Mouse (Mus musculus) hindbrain, embryonic 12.5 days (tissue): ENCODE results near the gene Tmc1. TPM values are rescaled to one million over a fixed set of nuclear protein-coding genes. Genes with fewer than 3 reads are reported as not detected.

Experiments used
- ATAC-seq: fragments of 200-750 bp; cut with Nextera tagmentation; 2 replicates; pipeline ENCODE4 v1.8.0; 2017; ENCODE audit warnings: moderate TSS enrichment; ENCODE audit not compliant: low FRiP score
- H3K27ac ChIP-seq: fragments of 300-500 bp; sonication (generic); 2 replicates; pipeline ENCODE4 v1.5.1; 2016; ENCODE audit warnings: mild to moderate bottlenecking
- H3K27me3 ChIP-seq: fragments of 300-500 bp; sonication (generic); 2 replicates; pipeline ENCODE4 v1.6.1; 2016; ENCODE audit warnings: mild to moderate bottlenecking
- H3K36me3 ChIP-seq: fragments of 300-500 bp; sonication (generic); 2 replicates; pipeline ENCODE4 v1.6.1; 2016; ENCODE audit warnings: mild to moderate bottlenecking
- H3K4me1 ChIP-seq: fragments of 300-500 bp; sonication (generic); 2 replicates; pipeline ENCODE4 v1.6.1; 2016
- H3K4me2 ChIP-seq: fragments of 300-500 bp; sonication (generic); replicated peaks from 2 replicates; pipeline ENCODE4 v1.6.1; 2016; ENCODE audit warnings: mild to moderate bottlenecking
- H3K4me3 ChIP-seq: fragments of 300-500 bp; sonication (generic); 2 replicates; pipeline ENCODE4 v1.5.1; 2016; ENCODE audit warnings: mild to moderate bottlenecking
- H3K9ac ChIP-seq: fragments of 300-500 bp; sonication (generic); 2 replicates; pipeline ENCODE4 v1.6.1; 2016; ENCODE audit warnings: mild to moderate bottlenecking, moderate library complexity
- H3K9me3 ChIP-seq: fragments of 300-500 bp; sonication (generic); replicated peaks from 2 replicates; pipeline ENCODE4 v1.6.1; 2016; ENCODE audit warnings: mild to moderate bottlenecking
- WGBS: fragments of 180-500 bp; shearing (Covaris S2); methylation state at CpG from one replicate; pipeline ENCODE4 v1.1.7; 2016; 5-methylcytosine and 5-hydroxymethylcytosine counted together
- polyA plus RNA-seq: library from polyadenylated mRNA; unstranded; fragments of >200 nt; fragmentation: Nextera tagmentation; extraction: Ambion mirVana; gene quantifications from 2 replicates; pipeline ENCODE4 v1.2.1, GENCODE M21; 2016

Gene Tmc1
- polyA plus RNA-seq, 1 experiment from 2014 or later: 0.08 TPM

DNA sequence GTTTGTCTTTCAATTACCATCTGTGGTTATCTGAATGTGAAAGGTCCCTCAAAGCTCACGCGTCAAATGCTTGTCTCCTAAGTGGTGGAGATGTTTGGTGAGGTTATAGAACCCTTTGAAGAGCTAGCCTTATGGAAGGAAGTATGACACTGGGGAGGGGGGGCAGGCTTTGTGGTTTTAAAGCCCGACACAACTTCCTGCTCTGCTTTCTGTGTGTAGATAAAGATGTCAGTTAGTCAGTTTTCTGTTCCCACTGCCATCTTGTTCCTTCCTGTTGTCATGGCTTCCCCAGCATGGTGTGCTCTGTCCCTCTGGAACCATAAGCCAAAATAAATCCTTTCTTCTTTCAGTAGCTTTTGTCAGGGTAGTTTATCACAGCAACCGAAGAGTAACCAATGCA is 78.1 kb downstream of the Tmc1 start:
- Histone ChIP-seq H3K4me2 (no peak overlapping the region), H3K27me3 (no peaks in the 10 kb centered on the region), H3K9me3 (no peaks in the 10 kb centered on the region), H3K9ac (no peak overlapping the region), H3K4me1 (no peaks in the 10 kb centered on the region), H3K4me3 (no peak overlapping the region), H3K36me3 (no peaks in the 10 kb centered on the region), H3K27ac (no peak overlapping the region)
- no peak for ATAC-seq
- 78% methylated on average over 4 of the region's 4 CpGs for WGBS

DNA sequence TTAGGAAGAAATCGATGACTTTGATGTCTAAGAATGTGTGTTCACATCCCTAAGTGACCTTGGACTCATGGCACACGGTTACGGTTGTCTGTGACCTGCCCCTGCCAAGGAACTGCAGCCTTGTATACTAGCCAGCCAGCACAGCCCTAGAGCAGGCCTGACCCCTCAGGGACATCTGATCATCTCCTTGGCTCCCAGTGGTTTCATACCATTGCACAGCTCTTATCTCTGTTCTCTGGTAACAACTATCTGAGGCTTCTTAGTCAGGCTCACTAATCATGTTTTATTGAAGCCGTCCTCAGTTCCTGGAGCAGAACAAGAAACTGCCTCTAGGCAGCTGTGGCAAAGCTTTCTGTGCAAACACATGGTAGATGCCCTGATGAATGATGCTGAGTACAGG is 92.2 kb downstream of the Tmc1 start:
- H3K4me2 ChIP-seq: no peak overlapping the region
- H3K4me1 ChIP-seq: no peaks in the 10 kb centered on the region
- H3K4me3 ChIP-seq: no peak overlapping the region
- no peaks in the 10 kb centered on the region for H3K36me3 ChIP-seq
- no peaks in the 10 kb centered on the region for H3K27me3 ChIP-seq
- 89% methylated on average over 4 of the region's 4 CpGs for WGBS
- no peak overlapping the region for H3K27ac ChIP-seq
- no peak for ATAC-seq
- no peak overlapping the region for H3K9ac ChIP-seq
- H3K9me3 ChIP-seq: no peaks in the 10 kb centered on the region

DNA sequence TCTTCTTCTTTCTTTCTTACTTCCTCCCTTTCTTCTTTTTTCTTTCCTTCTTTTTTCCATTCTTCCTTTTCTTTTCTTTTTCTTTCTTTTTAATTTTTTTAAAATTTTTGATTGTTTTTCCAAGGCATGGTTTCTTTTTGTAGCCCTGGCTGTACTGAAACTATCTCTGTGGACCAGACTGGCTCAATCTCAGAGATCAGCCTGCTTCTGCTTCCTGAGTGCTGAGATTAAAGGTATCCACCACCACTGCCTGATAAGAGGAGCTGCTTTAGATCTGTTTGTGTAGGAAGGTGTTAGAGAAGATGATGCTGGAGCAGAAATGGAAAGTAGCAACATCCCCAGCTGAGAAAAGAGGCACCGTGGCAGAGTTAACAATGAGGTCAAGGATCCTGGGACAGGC is 93.7 kb downstream of the Tmc1 start:
- H3K4me3 ChIP-seq: no peak overlapping the region
- H3K4me1 ChIP-seq: no peaks in the 10 kb centered on the region
- no peaks in the 10 kb centered on the region for H3K9me3 ChIP-seq
- H3K4me2 ChIP-seq: no peak overlapping the region
- no peak overlapping the region for H3K27ac ChIP-seq
- WGBS: 92% methylated on average over 1 of the region's 1 CpGs
- no peak for ATAC-seq
- H3K36me3 ChIP-seq: no peaks in the 10 kb centered on the region
- H3K9ac ChIP-seq: no peak overlapping the region
- H3K27me3 ChIP-seq: no peaks in the 10 kb centered on the region

DNA sequence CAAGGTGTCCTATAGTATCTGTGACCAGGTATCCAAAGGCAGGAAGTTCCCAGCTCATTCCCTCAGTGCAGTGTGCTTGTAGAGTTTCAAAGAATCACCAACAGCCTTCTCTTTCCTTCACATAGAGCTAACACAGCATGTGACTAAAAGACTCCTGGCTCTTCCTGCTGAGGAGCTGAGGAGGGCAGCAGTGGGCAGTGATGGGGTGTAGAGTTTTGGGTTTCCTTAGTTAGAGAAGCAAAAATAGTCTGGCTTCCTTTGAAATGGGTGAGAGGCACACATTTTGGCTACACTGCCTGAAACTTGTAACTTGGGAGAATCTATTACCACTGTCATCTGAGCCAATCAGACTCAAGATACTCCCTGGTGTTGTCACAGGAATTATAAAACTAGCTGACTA is 96.2 kb downstream of the Tmc1 start:
- Histone ChIP-seq H3K27me3 (no peaks in the 10 kb centered on the region), H3K36me3 (no peaks in the 10 kb centered on the region), H3K4me3 (no peak overlapping the region), H3K27ac (no peak overlapping the region), H3K4me1 (no peaks in the 10 kb centered on the region), H3K4me2 (no peak overlapping the region), H3K9me3 (no peaks in the 10 kb centered on the region), H3K9ac (no peak overlapping the region)
- no peak for ATAC-seq

DNA sequence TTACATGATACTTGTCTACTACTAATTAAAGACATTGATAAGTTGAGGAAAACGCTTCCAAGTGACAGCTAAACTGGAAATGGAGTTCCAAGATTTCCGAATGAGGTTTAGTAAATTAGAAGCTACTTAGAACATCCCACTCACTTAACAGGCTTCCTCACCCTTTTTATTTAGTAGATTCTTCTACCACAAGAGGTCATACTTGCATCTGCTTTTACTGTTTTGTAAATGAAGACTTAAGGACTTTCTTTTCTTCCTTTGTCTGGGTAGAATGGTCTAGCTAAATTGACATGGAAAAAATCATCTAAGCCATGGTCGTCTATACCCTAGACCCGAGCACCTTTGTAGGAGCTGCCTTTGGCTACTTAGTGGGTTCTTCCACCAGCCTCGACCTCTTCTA is 105.1 kb downstream of the Tmc1 start:
- Histone ChIP-seq H3K4me2 (no peak overlapping the region), H3K9me3 (no peaks in the 10 kb centered on the region), H3K4me3 (no peak overlapping the region), H3K4me1 (no peaks in the 10 kb centered on the region), H3K27ac (no peak overlapping the region), H3K9ac (no peak overlapping the region), H3K27me3 (no peaks in the 10 kb centered on the region), H3K36me3 (no peaks in the 10 kb centered on the region)
- ATAC-seq: no peak
- WGBS: 70% methylated on average over 5 of the region's 5 CpGs

DNA sequence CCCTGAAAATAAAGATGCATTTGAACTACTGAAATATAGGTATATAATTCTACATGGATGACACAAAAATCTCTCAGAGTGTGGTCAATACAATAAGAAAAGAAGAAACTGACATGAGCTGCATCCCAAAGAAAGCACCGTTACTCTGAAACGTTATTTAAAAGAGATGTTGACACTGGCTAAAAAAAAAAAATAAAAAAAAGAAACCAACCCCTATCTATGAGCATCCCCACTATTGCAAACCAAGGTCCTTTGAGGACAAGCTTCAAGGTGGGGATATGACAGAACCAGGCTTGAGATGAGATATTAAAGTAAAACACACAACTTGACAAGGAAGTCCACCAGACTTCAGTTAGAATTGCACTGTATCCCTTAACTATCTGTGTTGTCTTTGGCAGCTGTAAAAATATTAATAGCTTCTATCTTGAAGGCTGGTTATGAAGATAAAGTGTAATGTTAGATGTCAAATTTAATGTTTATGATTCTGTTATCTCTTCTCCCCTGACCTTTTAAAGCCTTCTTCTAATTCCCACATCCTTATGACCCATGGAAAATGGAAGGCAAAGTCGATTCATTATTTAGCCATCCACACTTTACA is 106.4 kb downstream of the Tmc1 start:
- Histone ChIP-seq H3K4me3 (no peak overlapping the region), H3K4me1 (no peaks in the 10 kb centered on the region), H3K4me2 (no peak overlapping the region), H3K27ac (no peak overlapping the region), H3K9me3 (no peaks in the 10 kb centered on the region), H3K27me3 (no peaks in the 10 kb centered on the region), H3K9ac (no peak overlapping the region), H3K36me3 (no peaks in the 10 kb centered on the region)
- 79% methylated on average over 3 of the region's 3 CpGs for WGBS
- ATAC-seq: no peak

DNA sequence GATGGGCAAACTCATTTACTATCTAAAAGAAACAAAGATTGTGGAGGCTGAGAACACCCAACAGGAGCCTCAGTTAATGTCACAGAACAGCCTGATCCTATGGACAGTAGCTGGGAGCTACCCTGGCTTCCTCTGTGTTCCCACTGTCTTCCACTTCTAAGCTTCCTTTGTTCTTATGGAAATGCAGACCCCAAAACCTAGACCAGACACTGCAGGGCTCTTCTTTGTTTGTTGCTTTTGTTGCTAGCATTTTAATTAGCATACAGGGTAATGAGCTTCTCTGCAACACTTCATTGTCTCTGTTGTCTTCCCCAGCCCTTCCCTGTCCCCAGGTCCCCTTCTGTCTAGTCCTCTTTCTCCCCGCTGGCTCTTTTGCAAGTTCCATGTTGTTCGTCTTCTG is 116.6 kb downstream of the Tmc1 start:
- Histone ChIP-seq H3K27ac (no peak overlapping the region), H3K9me3 (no peaks in the 10 kb centered on the region), H3K4me3 (no peak overlapping the region), H3K9ac (no peak overlapping the region), H3K4me2 (no peak overlapping the region), H3K36me3 (no peaks in the 10 kb centered on the region), H3K27me3 (no peaks in the 10 kb centered on the region), H3K4me1 (peaks cover 4% of the 10 kb centered on the region; the same call in 1 of the 2 replicates)
- no peak for ATAC-seq
- WGBS: 41% methylated on average over 2 of the region's 2 CpGs

DNA sequence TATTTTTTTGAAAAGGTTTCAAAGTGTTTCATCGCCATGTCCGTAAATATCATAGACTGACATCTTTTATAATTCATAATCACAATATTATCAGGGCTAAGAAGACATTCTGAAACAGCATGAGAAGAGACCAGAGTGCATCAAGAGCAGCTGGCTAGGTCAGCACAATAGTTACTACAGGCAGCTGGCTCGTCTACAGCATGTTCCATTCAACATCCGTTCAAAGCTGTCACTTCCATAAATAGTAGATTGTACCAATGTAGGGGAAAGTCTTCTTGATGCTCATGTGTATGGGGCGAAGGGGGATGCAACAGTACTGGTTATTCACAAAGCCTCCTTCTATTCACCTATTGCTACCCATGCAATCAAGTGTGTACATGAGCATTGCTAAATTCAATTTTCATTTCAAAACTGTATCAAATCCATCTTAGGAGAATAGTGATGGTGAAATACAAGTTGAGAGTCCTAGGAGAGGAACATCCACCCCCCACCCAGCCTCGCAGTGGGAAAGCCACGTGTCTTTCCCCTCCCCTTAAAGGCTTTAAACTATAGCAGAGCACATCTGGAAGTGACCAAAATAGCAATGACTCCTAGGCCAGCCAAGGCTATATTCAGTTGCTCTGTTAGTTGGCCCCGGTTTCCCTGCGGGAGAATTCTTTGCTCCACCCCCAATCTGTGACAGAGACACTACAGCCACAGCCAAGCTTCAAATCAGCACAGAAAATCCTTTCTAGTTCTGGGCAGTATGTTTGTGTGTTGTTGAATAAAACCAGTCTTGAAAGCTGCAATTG is 117.8 kb downstream of the Tmc1 start:
- H3K27ac ChIP-seq: no peak overlapping the region
- no peaks in the 10 kb centered on the region for H3K27me3 ChIP-seq
- H3K9ac ChIP-seq: no peak overlapping the region
- WGBS: 63% methylated on average over 9 of the region's 9 CpGs
- no peaks in the 10 kb centered on the region for H3K9me3 ChIP-seq
- peaks cover 4% of the 10 kb centered on the region; the same call in 1 of the 2 replicates for H3K4me1 ChIP-seq
- H3K36me3 ChIP-seq: no peaks in the 10 kb centered on the region
- H3K4me3 ChIP-seq: no peak overlapping the region
- H3K4me2 ChIP-seq: no peak overlapping the region
- no peak for ATAC-seq

DNA sequence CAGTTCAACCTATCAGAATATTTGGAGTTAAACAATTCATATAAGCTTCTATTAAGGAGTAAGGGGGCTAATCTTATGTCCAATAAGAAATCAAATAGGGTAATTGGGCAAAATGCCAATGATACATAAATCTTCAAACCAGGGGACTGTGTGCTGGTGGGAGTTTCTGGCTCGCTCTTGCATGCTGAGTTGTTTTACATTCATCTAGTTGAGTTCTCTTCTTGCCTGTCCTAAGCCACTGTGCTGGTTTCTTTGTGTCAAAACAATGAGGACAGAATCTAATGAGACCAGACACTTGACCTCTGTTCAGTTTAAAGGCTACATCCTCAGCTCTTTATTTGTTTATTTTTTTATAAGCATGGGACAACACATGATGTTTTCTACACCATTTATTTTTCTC is 119.1 kb downstream of the Tmc1 start:
- peaks cover 4% of the 10 kb centered on the region; the same call in 1 of the 2 replicates for H3K4me1 ChIP-seq
- no peak for ATAC-seq
- 29% methylated on average over 1 of the region's 1 CpGs for WGBS
- H3K4me3 ChIP-seq: no peak overlapping the region
- no peak overlapping the region for H3K4me2 ChIP-seq
- H3K36me3 ChIP-seq: no peaks in the 10 kb centered on the region
- H3K27ac ChIP-seq: no peak overlapping the region
- no peak overlapping the region for H3K9ac ChIP-seq
- no peaks in the 10 kb centered on the region for H3K9me3 ChIP-seq
- H3K27me3 ChIP-seq: no peaks in the 10 kb centered on the region

DNA sequence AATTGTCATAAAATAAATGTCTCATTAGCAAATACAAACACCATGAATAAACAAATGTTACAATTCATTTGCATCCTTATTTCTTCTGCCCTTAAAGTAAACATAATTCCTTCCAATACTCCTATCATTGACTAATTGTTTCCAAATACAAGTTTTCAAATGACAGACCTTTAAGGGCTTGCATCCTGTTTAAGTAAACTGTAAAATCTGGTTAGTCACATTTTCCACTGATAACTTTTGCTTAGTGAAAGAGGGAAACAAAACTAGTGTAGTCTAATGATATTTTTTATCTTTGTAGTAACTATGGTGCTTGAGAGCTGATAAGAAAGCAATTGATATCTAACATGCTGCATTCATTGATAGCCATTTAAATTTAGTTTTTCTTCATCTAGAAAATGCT is 154.5 kb downstream of the Tmc1 start:
- Histone ChIP-seq H3K9ac (no peak overlapping the region), H3K27me3 (no peaks in the 10 kb centered on the region), H3K27ac (no peak overlapping the region), H3K9me3 (no peaks in the 10 kb centered on the region), H3K36me3 (no peaks in the 10 kb centered on the region), H3K4me1 (no peaks in the 10 kb centered on the region), H3K4me3 (no peak overlapping the region), H3K4me2 (no peak overlapping the region)
- ATAC-seq: no peak

DNA sequence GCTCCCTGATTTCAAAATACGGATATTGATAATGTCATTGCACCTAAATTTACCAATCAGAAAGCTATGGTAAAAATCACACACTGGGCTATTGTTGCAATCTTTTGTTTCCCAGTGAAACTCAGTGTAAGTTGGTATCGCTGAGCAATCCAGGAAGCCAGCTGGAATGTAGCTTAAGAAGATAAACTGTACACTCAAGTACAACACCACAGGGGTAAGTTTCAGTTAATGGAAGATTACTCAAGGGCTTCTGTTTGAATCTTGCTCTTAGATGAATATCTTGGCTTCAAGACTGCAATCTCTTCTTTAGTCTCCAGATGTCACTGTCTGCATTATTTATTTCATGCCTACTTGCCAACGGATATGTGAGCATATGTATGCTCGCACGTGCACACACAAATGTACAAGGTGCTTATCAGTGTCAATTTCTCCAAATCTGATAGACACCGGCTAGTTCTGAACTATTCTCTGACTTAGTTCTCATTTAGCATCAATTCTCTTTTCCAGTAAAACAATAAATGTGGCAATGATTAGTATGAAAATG is 156.4 kb downstream of the Tmc1 start:
- no peak overlapping the region for H3K4me3 ChIP-seq
- no peaks in the 10 kb centered on the region for H3K27me3 ChIP-seq
- 51% methylated on average over 6 of the region's 6 CpGs for WGBS
- ATAC-seq: peak; percentile 66; the same call in 1 of the 2 replicates
- H3K9me3 ChIP-seq: no peaks in the 10 kb centered on the region
- no peak overlapping the region for H3K9ac ChIP-seq
- H3K4me1 ChIP-seq: no peaks in the 10 kb centered on the region
- H3K36me3 ChIP-seq: no peaks in the 10 kb centered on the region
- H3K27ac ChIP-seq: no peak overlapping the region
- H3K4me2 ChIP-seq: no peak overlapping the region

DNA sequence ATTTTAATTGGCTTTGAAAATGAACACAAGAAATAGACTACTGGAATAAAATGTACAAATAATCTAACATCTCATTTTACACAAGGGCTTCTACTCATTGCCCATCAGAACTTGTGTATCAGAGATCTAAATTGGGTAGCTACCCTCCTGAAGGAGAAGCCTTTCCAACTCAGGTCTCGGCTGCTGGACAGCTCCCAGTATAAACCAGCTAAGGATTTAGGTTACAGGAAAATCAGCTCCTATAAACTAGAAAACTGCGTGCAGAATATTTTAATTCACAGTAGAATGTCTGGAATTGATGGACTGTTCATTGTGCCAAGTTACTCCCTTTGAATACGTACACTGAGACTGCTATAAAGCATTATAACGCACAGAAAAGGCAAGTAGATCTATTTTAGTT is 158.0 kb downstream of the Tmc1 start:
- 72% methylated on average over 4 of the region's 4 CpGs for WGBS

DNA sequence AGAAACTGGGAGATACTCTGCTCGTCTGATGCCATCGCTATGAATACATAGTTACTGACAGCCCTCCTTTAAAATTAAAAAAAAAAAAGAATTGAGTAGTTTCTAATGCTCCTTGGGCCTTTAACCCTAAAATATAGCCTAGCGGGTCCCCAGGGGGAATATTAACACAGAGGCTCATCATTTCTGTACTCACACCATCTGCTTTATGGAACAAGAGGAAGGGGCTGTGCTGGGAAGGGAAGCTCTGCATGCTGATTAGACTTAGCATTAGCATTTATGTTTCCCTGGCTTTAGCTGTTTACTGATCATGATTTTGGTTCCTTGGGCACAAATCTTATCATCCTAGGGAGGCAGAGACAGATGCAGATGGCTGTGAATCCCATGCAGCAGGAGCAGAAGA is 159.0 kb downstream of the Tmc1 start:
- no peaks in the 10 kb centered on the region for H3K4me1 ChIP-seq
- 0 out of 2 replicates have a peak, but pooled peaks have one; percentile 26 for ATAC-seq
- no peaks in the 10 kb centered on the region for H3K9me3 ChIP-seq
- no peaks in the 10 kb centered on the region for H3K27me3 ChIP-seq
- no peak overlapping the region for H3K4me2 ChIP-seq
- H3K36me3 ChIP-seq: no peaks in the 10 kb centered on the region
- peak overlapping the region; percentile 52; the same call in 1 of the 2 replicates for H3K27ac ChIP-seq
- no peak overlapping the region for H3K9ac ChIP-seq
- no peak overlapping the region for H3K4me3 ChIP-seq
- 75% methylated on average over 3 of the region's 3 CpGs for WGBS

More for the DNA sequence above, 158.0 kb downstream of the Tmc1 start:
- Histone ChIP-seq H3K9me3 (no peaks in the 10 kb centered on the region), H3K4me3 (no peak overlapping the region), H3K4me1 (no peaks in the 10 kb centered on the region), H3K9ac (no peak overlapping the region), H3K36me3 (no peaks in the 10 kb centered on the region), H3K4me2 (no peak overlapping the region), H3K27ac (no peak overlapping the region), H3K27me3 (no peaks in the 10 kb centered on the region)
- no peak for ATAC-seq
